Mouse (Mus musculus) midbrain, postnatal 0 days (tissue): ENCODE results near the gene Apoc4. TPM values are rescaled to one million over a fixed set of nuclear protein-coding genes. Genes with fewer than 3 reads are reported as not detected.

Source experiments
- ATAC-seq: fragments of 200-750 bp; cut with Nextera tagmentation; 2 replicates; pipeline ENCODE4 v1.8.0; 2017; ENCODE audit warnings: moderate number of reproducible peaks, mild to moderate bottlenecking, moderate TSS enrichment, moderate library complexity; ENCODE audit not compliant: low FRiP score
- DNase-seq: peaks from one replicate; pipeline ENCODE4 v3.0.0-alpha.2; 2015; ENCODE audit warnings: low spot score
- H3K27ac ChIP-seq: fragments of 300-500 bp; sonication (generic); 2 replicates; pipeline ENCODE4 v1.5.1; 2014; ENCODE audit warnings: low read depth, mild to moderate bottlenecking, low read length, mixed read lengths
- H3K27me3 ChIP-seq: fragments of 300-500 bp; sonication (generic); 2 replicates; pipeline ENCODE4 v1.6.1; 2014; ENCODE audit warnings: low read length, control low read depth, mixed read lengths; ENCODE audit not compliant: insufficient read depth
- H3K36me3 ChIP-seq: fragments of 300-500 bp; sonication (generic); 2 replicates; pipeline ENCODE4 v1.6.1; 2014; ENCODE audit warnings: low read length, control low read depth, mixed read lengths; ENCODE audit not compliant: insufficient read depth
- H3K4me1 ChIP-seq: fragments of 300-500 bp; sonication (generic); 2 replicates; pipeline ENCODE4 v1.6.1; 2014; ENCODE audit warnings: mild to moderate bottlenecking, control low read depth, antibody characterized with exemption, low read length, mixed read lengths; ENCODE audit not compliant: insufficient read depth
- H3K4me2 ChIP-seq: fragments of 300-500 bp; sonication (generic); 2 replicates; pipeline ENCODE4 v1.6.1; 2014; ENCODE audit warnings: low read depth, mild to moderate bottlenecking, low read length, mixed read lengths; ENCODE audit not compliant: poor library complexity, severe bottlenecking
- H3K4me3 ChIP-seq: fragments of 300-500 bp; sonication (generic); 2 replicates; pipeline ENCODE4 v1.5.1; 2014; ENCODE audit warnings: low read depth, mild to moderate bottlenecking, low read length, moderate library complexity
- H3K9ac ChIP-seq: fragments of 300-500 bp; sonication (generic); replicated peaks from 2 replicates; pipeline ENCODE4 v1.6.1; 2014; ENCODE audit warnings: mild to moderate bottlenecking, low read length, moderate library complexity, mixed read lengths; ENCODE audit not compliant: poor library complexity, severe bottlenecking
- H3K9me3 ChIP-seq: fragments of 300-500 bp; sonication (generic); 2 replicates; pipeline ENCODE4 v1.6.1; 2016; ENCODE audit warnings: low read length, control low read depth
- CTCF ChIP-seq: IDR thresholded peaks from 2 replicates; pipeline ENCODE4 v1.5.1; 2016; ENCODE audit warnings: antibody characterized with exemption, mild to moderate bottlenecking
- WGBS: fragments of 180-500 bp; shearing (Covaris S2); extraction: QIAGEN DNeasy Blood & Tissue Kit; methylation state at CpG from one replicate; pipeline ENCODE4 v1.1.7; 2014; 5-methylcytosine and 5-hydroxymethylcytosine counted together
- polyA plus RNA-seq: library from polyadenylated mRNA; unstranded; fragments of >200 nt; fragmentation: Nextera tagmentation; extraction: Ambion mirVana; gene quantifications from 2 replicates; pipeline ENCODE4 v1.2.1, GENCODE M21; 2015
- total RNA-seq: library from RNA; depleted of rRNA; stranded (reverse); fragments of >200 nt; gene quantifications from 2 replicates; pipeline ENCODE4 v1.2.3, GENCODE M21; 2014

The Apoc4 gene
- total and polyA plus RNA-seq, 2 experiments from 2014 or later = not detected

- no peaks in the 10 kb centered on the region for H3K4me1 ChIP-seq
- H3K4me3 ChIP-seq = no peak overlapping the region
- DNase-seq (no peak), ATAC-seq (no peak)
- no peak for TF ChIP-seq CTCF
- H3K27ac ChIP-seq = no peak overlapping the region
- WGBS = 95% methylated on average over 6 of the region's 6 CpGs
- H3K9me3 ChIP-seq = no peaks in the 10 kb centered on the region
- H3K4me2 ChIP-seq = no peak overlapping the region
- H3K36me3 ChIP-seq = peaks cover 55% of the 10 kb centered on the region
- H3K27me3 ChIP-seq = no peaks in the 10 kb centered on the region
- H3K9ac ChIP-seq = no peak overlapping the region
These were observed 30.1 kb downstream of the Apoc4 start for GRCm38 (mm10) chr7:19651063-19651786.

GRCm38 (mm10) chr7:19641223-19641622 lies 40.1 kb downstream of the Apoc4 start:
- no peak overlapping the region for H3K9ac ChIP-seq
- WGBS = 93% methylated on average over 4 of the region's 4 CpGs
- no peak for ATAC-seq
- H3K9me3 ChIP-seq = no peaks in the 10 kb centered on the region
- no peaks in the 10 kb centered on the region for H3K27me3 ChIP-seq
- no peak overlapping the region for H3K4me2 ChIP-seq
- DNase-seq = no peak
- H3K4me1 ChIP-seq = no peaks in the 10 kb centered on the region
- H3K27ac ChIP-seq = no peak overlapping the region
- TF ChIP-seq CTCF = no peak
- peaks cover 85% of the 10 kb centered on the region for H3K36me3 ChIP-seq
- no peak overlapping the region for H3K4me3 ChIP-seq

GRCm38 (mm10) chr7:19635074-19635827 lies 46.0 kb downstream of the Apoc4 start:
- Histone ChIP-seq H3K9ac (no peak overlapping the region), H3K36me3 (peaks cover 81% of the 10 kb centered on the region), H3K4me3 (no peak overlapping the region), H3K4me2 (no peak overlapping the region), H3K27me3 (no peaks in the 10 kb centered on the region), H3K9me3 (no peaks in the 10 kb centered on the region), H3K4me1 (no peaks in the 10 kb centered on the region), H3K27ac (no peak overlapping the region)
- 90% methylated on average over 11 of the region's 11 CpGs for WGBS
- no peak for DNase-seq
- TF ChIP-seq CTCF = no peak
- ATAC-seq = no peak

GRCm38 (mm10) chr7:19634591-19634990 lies 46.7 kb downstream of the Apoc4 start:
- H3K9ac ChIP-seq = no peak overlapping the region
- H3K9me3 ChIP-seq = no peaks in the 10 kb centered on the region
- no peak overlapping the region for H3K4me2 ChIP-seq
- H3K27ac ChIP-seq = no peak overlapping the region
- H3K4me1 ChIP-seq = no peaks in the 10 kb centered on the region
- WGBS = 100% methylated on average over 2 of the region's 2 CpGs
- no peak for DNase-seq
- H3K36me3 ChIP-seq = peaks cover 76% of the 10 kb centered on the region
- ATAC-seq = no peak
- no peak overlapping the region for H3K4me3 ChIP-seq
- TF ChIP-seq CTCF = no peak
- no peaks in the 10 kb centered on the region for H3K27me3 ChIP-seq

GRCm38 (mm10) chr7:19633855-19634254 lies 47.4 kb downstream of the Apoc4 start:
- TF ChIP-seq CTCF = no peak
- Histone ChIP-seq H3K4me3 (no peak overlapping the region), H3K27ac (no peak overlapping the region), H3K27me3 (no peaks in the 10 kb centered on the region), H3K9me3 (no peaks in the 10 kb centered on the region), H3K4me2 (no peak overlapping the region), H3K9ac (no peak overlapping the region), H3K36me3 (peaks cover 69% of the 10 kb centered on the region), H3K4me1 (no peaks in the 10 kb centered on the region)
- WGBS = 93% methylated on average over 15 of the region's 15 CpGs
- DNase-seq (no peak), ATAC-seq (no peak)

GRCm38 (mm10) chr7:19633197-19633596 lies 48.1 kb downstream of the Apoc4 start:
- Histone ChIP-seq H3K9me3 (no peaks in the 10 kb centered on the region), H3K4me3 (no peak overlapping the region), H3K9ac (no peak overlapping the region), H3K27me3 (no peaks in the 10 kb centered on the region), H3K36me3 (peaks cover 62% of the 10 kb centered on the region), H3K4me1 (no peaks in the 10 kb centered on the region), H3K4me2 (no peak overlapping the region), H3K27ac (no peak overlapping the region)
- TF ChIP-seq CTCF = no peak
- DNase-seq = no peak
- ATAC-seq = no peak
- WGBS = 94% methylated on average over 16 of the region's 17 CpGs
